Mouse (Mus musculus): Measurements from ENCODE around the gene Cfap157.

Cfap157 gene

DNA sequence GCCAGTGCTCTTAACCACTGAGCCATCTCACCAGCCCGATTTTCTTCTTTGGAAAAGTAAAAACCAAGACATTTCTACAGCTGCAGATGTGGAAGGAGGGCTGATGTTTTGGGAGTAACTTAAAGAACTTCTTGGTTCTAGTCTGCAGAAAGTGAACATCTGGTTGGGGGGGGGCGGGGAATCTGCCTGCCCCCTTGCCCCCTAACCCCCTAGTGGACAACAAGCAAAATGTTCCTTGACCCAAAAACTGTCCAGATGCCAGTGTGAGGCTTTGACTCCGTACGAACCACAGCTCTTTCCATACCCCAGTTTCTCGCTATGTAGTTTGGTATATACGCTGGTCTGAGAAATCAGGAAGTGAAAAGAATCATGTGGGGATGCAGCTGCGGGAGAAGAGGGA lies 34.0 kb downstream of the Cfap157 start:
- DNase-seq (ENCODE audit: low spot score in 2 of 2), result no peak

DNA sequence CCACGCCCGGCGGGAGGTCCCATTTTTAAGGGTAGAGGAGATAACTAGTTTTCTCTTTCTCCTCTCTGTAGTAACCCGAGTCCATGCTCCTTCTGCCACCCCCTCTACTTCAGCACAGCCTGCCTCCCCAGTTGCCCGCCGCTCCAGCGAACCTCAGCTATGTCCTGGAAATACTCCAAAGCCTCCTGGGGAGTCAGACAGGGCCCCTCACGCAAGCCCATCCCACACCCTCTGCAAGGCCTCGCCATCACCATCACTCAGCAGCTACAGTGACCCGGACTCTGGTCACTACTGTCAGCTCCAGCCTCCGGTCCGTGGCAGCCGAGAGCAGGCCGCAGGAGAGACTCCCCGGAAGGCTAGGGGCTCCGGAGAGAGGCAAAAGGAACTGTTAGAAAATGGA lies 35.1 kb downstream of the Cfap157 start:
- DNase-seq (ENCODE audit: low spot score in 2 of 2), result no peak

DNA sequence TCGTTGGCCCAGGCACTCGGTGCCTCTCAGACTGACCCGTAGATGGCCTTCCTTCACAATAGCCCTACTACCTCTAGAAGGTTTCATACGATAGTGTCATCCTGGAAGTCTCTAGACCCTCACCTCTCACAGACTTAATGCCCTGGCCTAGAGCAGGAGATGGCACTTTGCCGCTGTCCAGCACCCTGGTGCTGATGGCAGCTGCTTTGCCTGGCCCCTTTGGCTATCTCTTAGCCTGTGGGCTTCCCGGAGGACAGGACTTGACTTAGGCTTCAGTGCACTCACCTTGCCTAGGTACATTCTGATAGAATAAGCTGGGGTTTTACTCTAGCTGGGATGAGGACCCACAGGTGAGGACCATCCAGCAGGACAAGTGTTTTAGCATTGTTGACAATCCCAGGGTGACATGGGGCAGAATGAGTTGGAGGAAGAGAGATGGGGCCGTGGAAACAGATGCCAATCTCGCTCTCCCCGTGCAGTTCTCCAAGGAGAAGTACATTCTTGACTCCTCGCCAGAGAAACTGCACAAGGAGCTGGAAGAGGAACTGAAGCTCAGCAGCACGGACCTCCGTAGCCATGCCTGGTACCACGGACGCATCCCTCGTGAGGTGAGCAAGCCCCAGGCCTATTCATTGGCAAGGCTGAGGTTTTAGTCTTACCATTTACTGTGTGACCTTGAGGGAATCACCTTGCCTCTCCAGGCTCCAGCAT lies 39.8 kb downstream of the Cfap157 start:
- DNase-seq (ENCODE audit: low spot score in 2 of 2), result no peak

DNA sequence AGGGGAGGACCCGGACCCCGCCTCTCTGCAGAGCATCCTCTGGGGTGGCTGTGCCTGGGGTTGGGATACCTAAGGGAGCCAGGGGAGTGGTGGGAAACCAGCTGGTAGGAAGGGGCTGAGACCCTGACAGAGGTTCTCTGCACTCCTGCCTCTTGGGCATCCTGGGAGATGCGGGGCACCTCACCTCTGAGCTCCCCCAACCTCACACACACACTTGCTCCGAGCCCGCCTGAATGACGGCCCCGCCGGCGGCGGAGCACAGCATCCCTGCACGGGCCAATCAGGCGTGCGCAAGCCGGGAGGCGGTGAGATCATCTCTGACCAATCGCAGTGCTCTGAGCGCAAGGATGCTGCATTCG lies 42.1 kb downstream of the Cfap157 start:
- no peak for DNase-seq (ENCODE audit: low spot score in 2 of 2)

DNA sequence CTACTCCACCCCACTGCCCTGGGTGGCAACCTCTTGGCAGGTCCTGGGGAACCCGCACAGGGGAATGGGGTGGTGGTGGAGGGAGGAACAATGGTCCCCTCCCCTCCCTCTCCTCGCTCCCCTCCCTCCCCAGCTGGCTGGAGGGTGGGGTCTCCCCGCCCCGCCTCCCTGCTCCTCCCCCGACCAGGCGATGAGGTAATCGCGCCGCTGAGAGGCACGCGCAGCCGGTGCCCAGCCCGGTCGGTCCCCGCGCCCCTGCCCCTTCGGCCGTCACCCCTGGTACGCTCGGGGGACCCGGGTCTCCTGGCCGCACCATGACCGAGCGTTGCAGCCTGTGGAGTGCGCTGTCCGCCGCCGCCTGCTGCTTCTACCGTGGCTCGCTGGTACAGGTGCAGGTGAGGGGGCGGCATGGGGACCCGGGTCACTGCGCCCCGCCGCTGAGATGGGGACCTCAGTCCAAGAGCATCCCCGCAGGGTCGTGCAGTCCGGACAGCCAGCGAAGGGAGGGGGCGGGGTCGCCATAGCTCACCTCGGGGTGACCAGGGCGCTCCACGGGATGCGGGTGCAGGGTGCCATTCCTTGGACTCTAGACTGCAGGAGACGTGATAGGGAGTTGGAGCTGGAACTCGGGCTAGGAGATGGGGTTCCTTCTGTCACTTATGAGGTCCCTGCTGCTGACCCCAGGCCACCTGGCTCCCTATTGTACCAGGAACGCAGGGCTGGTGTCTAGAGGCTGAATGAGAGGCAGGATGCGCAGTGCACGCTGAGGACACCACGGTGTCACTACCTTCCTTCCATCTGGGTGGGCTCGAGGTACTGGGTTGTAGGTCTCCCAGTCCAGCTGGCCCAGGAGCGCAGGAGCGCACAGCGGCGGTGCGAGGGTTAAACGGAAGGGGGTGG lies 42.7 kb downstream of the Cfap157 start:
- DNase-seq (ENCODE audit: low spot score in 2 of 2), result peak in 1 of 2 experiments; percentile 30

DNA sequence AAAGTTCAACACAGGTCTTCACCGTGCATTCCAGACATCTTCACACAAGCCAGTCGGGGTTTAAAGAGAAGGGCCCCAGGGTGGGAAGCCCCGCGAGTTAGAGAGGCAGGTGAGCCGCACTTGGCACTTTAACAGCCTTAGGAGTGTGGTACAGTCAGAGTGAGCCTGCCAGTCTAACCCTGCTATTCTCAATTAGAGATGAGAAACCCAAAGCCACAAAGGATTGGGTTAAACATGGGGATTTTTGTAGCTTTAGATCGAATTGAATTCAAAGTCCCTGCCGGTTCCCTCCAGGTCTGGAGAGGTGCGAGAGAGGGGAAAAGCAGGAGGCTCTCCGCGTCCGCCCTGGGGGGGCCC lies 43.3 kb downstream of the Cfap157 start, which contains the start of gene 6330409D20Rik:
Gene 6330409D20Rik, minus strand, starts transcription at position 101 of the 357 bp plus-strand sequence.
- no peak for DNase-seq (ENCODE audit: low spot score in 2 of 2)

DNA sequence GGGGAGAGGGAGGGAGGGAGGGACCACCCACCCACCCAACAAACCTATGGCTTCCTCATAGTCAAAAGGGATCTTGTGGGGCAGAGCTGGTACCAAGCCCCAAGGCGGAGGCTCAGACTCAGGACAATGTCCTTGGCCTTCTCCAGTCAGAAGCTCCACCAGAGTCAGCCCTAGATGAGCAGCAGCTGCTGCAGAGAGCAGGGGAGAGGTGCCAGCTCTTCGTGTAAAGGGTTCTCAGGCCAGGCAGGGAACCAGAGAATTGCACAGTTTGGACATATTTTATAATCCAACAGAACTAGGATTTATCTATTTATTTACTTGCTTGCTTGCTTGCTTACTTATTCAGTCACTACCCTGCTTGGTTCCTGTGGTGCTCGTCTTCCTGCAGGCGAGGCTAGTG lies 44.9 kb downstream of the Cfap157 start:
- no peak for DNase-seq (ENCODE audit: low spot score in 2 of 2)

DNA sequence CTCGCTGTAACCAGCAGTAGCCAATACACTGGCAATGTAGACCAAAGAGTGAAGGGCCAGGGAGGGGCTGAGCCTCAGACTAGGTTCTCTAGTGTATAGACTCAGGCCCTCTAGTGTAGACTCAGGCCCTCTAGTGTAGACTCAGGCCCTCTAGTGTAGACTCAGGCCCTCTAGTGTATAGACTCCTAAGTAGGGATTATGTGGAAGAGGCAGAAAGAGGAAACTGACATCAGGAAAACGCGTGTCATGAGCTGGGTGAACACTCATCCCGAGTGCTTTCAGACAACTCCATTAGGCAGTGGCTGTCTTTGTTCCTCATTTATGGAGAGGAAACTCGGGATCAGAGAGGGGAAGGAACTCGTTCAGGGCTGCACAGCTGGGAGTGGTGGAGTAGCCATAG lies 47.2 kb downstream of the Cfap157 start:
- no peak for DNase-seq (ENCODE audit: low spot score in 2 of 2)

DNA sequence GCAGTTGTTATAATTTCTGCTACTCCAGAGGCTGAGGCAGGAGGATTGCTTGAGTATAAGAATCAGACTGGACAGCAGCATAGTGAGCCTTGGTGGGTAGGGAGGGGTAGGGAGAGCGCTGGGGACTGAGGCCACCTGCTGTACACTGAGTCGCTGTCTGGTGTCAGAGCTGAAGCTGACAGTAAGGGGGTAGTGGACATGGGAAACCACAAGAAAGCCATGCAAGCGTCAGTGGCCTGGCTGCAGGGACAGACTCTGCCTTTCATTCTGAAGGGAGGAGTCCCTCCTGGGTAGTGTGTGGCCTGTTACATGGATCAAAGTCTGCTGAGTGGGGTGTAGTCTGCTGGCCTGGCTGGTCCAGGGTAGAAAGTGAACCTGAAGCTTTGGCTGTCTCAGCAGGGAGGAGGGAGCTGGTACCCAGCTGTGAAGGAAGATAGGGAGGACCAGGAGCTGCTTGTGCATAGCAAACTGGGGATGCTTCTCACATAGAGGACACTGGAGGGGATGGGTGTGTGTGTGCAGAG lies 47.9 kb downstream of the Cfap157 start:
- DNase-seq (ENCODE audit: low spot score in 2 of 2), result no peak

DNA sequence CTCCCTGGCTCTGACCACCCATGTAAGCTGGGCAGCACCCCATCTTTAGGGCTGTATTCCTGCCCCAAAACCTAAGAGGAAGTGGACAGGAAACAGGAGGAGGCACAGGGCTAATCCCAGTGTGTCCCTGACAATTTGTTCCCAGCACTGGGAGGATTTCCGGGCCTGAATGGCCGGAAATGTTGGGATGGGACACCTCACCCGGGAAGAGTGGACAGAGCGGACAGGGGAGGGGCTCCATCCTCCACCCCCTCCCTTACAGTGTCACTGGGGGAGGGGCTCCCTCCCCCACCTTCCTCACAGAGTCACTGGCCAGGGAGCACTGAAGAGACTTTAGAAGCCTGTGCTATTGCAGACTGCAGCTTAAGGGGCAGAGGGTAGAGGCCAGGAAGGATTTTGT lies 49.3 kb downstream of the Cfap157 start:
- DNase-seq (ENCODE audit: low spot score in 2 of 2), result peak; percentile 84 to 94

DNA sequence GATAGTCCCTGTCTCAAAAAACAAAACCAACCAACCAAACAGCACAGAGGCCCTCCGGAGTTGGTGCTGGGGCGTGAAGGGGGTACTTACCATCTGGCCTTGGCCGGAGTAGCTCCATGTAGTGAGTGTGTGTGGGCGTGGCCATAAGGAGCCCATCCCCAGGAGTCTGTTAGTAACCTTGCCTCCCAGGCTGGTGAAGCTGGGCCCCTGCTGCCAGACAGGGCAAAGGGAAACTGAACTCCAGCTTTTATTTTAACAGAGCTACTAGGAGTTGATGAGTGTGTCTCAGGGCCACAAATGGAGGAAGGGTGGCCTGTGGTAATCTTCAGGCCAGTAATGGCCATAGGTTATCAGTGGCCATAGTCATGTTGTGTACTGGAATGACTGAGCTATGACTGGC lies 49.7 kb downstream of the Cfap157 start:
- peak; percentile 30 to 58 for DNase-seq (ENCODE audit: low spot score in 2 of 2)

DNA sequence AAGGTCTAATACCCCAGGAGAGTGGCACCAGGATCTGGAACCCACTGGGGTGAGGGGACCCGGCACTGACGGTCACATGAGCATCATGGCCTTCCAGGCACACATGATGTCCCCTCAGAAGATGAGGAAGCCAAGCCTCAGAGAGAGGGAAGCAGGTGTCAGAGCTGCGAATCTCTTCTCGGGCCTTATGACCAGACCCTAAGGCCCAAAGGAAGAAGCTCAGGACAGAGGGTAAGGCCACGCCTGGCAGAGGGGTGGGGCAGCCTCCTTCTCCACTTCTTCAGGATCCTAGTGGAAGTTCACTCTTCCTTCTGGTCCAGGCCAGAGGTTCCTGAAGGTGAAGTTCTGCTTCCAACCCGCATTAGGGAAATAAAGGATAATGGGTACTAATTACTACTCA lies 51.5 kb downstream of the Cfap157 start:
- DNase-seq (ENCODE audit: low spot score in 2 of 2), result peak in 1 of 2 experiments; percentile 68

DNA sequence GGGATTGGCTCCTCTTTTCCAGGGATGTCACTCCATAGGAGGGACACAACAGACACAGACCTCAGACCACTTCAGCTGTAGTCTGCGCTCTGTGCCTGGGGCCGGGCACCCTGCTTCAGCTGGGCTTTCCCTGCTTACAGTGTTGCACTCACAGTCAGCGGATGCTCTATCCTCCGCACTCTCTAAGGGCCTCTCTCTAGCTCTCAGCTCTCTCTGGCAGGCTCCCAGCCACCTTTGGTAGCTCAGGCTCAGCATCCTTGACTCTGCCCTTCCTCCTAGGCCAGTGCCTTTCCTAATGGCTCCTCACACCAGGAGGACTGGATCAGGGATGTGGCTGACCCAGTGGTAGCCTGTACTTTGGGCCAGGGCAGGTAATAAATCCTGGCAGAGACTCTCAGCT lies 52.3 kb downstream of the Cfap157 start:
- no peak for DNase-seq (ENCODE audit: low spot score in 2 of 2)

DNA sequence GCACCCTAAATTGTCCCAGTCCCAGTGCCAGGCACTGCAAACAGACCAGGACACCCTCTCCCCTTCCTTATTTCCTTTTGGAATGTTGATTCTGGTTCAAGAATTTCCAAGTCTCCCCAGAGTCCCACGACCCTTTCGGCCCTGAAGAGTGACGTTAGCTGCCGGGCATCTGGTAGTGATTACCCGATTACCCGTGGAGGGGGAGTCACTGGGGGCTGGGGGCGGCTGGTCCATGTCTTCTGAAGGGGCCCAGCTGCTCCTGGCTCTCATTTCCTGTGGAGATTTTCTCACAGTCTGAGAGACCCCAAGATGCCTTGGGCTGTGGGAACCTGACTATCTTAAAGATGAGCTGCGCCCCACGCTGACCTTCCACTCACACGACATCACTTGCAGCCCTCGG lies 53.4 kb downstream of the Cfap157 start:
- peak in 1 of 2 experiments; percentile 31 for DNase-seq (ENCODE audit: low spot score in 2 of 2)

DNA sequence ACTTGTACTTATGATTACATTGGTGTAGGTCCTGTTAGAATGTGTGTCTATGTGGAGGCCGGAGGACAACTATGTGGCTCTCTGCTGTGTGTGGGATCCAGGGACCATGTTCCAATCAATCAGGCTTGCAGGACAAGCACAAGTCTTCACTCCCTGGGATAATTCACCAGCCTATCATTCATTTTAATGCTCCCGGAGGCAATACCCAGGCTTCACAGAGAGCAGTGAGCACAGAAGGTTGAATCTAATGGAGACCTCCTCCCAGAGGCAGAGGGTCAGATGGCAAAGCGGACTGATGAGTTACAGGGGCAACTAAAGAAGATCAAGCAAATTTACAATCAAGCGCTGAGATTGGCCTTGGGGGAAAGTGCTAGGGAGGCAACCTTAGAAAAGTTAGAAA lies 54.7 kb downstream of the Cfap157 start:
- DNase-seq (ENCODE audit: low spot score in 2 of 2), result no peak

DNA sequence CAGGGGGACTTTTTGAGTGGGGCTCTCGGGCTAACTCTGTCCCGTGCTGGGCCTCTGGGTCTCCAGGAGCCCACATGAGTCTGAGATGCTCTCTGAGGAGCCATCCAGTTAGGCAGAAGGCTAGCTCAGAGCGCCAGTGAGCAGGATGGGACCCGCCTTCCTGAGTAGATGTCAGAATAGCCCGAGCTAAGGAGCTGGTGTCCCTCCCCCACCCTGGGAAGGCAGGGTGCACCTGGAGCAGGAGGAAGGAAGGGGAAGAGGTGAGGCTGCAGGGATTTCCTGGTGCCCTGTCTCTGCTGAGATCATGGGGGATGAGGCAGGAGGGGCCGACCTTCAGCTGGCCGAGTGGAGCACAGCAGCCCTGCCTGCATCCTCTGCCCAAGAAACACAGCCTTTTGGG lies 55.8 kb downstream of the Cfap157 start:
- peak; percentile 74 to 91 for DNase-seq (ENCODE audit: low spot score in 2 of 2)

DNA sequence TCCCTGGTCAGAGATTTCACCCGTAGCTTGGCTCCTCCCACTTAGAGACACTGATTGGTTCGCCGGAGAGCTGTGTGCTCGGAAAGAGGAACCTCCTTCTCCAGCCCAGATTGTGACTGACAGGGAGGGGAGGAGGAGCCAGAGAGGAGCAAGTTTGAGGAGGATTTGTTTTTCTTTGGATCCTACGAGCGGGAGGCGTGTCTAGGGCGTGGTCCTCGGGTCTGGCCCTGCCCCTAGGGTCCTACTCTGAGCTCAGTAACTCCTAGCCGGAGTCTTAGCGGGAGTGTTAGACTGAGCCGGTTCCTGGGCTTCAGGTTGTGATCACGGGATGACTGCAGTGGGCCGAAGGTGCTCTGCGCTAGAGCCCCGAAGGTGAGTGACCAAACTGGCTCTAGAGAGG lies 56.8 kb downstream of the Cfap157 start:
- DNase-seq (ENCODE audit: low spot score in 2 of 2), result peak; percentile 98

Measured in heart, adult 9 months (tissue).